Mouse (Mus musculus) B cell, adult (primary cell): ENCODE data around the gene Phb. TPM values are rescaled to one million over a fixed set of nuclear protein-coding genes. Genes with fewer than 3 reads are reported as not detected.

Source experiments
- total RNA-seq: library from RNA; stranded (reverse); gene quantifications from 4 replicates; pipeline ENCODE4 v1.2.4, GENCODE M21; 2023; ENCODE audit not compliant: inconsistent age

Phb gene
- total RNA-seq, result 44.6 to 55.8 TPM (median 53.5 TPM) in 4 replicates

DNA sequence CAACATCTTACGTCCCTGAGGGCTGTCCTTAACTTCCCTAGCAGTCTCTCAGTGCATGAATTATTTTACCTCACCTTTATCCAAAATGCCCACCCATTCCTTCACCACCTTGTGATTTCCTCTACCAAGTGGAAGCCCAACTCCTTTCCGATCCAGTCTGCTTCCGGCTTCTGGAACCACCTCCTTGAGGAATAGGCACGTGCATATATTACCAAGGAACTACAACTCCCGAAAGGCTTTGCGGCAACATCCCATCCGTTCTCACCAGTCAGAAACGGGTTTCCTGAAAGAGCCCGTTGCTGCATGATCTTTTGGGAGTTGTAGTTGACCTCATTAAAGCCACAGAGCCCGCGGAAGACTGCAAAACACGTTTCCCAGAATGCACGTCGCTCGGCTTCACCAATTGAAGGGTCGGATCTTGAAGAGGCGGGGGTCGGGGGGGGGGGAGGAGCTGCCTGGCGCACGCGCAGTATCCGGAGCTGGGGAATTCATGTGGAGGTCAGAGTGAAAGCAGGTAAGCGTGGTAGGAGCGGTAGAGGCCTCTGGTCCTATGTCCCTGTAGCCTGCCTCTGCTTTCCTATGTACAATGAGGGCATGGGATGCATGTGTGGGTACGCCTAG lies at the start of gene Phb:
TSS of gene Phb (plus strand) at position 429 of the 621 bp plus-strand sequence.

GRCm38 (mm10) chr11:95712563-95713224 lies 45.9 kb downstream of the Phb start, which contains the start of gene Zfp652:
TSS of gene Zfp652 (plus strand) at chr11:95712673.

GRCm38 (mm10) chr11:95723287-95723686 lies 56.5 kb downstream of the Phb start, which contains the start of gene B130006D01Rik:
TSS of gene B130006D01Rik (plus strand) at chr11:95723587.

Other genes starting within 250 kb of the Phb start
- not detected in 4 replicates for gene Nxph3, start 152.4 kb upstream of the Phb start, total RNA-seq
- 5.6 to 7.2 TPM (median 6.7 TPM) in 4 replicates for gene Ngfr, start 79.2 kb upstream of the Phb start, total RNA-seq
- 53.2 to 59.1 TPM (median 57.0 TPM) in 4 replicates for gene Zfp652, start 45.7 kb downstream of the Phb start, total RNA-seq
- gene B130006D01Rik, start 56.6 kb downstream of the Phb start, total RNA-seq, result 1.9 to 2.7 TPM (median 2.2 TPM) in 4 replicates
- gene Phospho1, start 157.5 kb downstream of the Phb start, total RNA-seq, result not detected in 4 replicates
- 54.2 to 69.8 TPM (median 60.7 TPM) in 4 replicates for gene Gngt2, start 170.3 kb downstream of the Phb start, total RNA-seq
- 78.5 to 94.6 TPM (median 87.2 TPM) in 4 replicates for gene Abi3, start 175.5 kb downstream of the Phb start, total RNA-seq
- gene B4galnt2, start 247.9 kb downstream of the Phb start, total RNA-seq, result 0.90 to 1.3 TPM (median 1.2 TPM) in 3 of 4 replicates, not detected in the other